Mouse (Mus musculus): Measurements from ENCODE around the gene Map7d2. TPM values are rescaled to one million over a fixed set of nuclear protein-coding genes. Genes with fewer than 3 reads are reported as not detected.

Map7d2 gene
- polyA plus RNA-seq, 1 experiment from 2014 or later: not detected

DNA sequence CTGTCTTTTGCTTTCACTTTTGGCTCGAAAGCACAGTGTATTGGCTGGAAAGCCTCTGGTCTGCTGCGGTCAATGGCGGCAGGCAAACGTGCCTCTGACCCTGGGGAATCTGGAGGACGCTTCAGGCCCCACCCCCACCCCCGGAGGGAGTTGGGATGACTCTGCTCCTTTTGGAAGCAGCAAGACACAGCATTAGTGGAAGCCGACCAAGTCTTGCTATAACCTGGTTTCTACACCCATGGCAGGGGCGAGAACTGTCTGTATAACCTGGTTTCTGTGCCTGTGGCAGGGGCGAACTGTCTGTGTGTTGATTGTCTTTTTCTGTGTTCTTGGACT, 96.3 kb downstream of the Map7d2 start:
- H3K4me1 ChIP-seq (replicated peaks): no peaks in the 10 kb centered on the region
- H3K9me3 ChIP-seq (replicated peaks): no peaks in the 10 kb centered on the region
- H3K27ac ChIP-seq (replicated peaks): no peak overlapping the region
- H3K4me2 ChIP-seq: peak overlapping the region; percentile 36
- no peak overlapping the region for H3K9ac ChIP-seq
- ATAC-seq (ENCODE audit: insufficient read depth): no peak; the same call in 1 of the 2 replicates
- 52% methylated on average over 9 of the region's 9 CpGs for WGBS (ENCODE audit: insufficient replicate concordance)
- H3K27me3 ChIP-seq: no peaks in the 10 kb centered on the region
- peak overlapping the region; percentile 22 for H3K4me3 ChIP-seq (replicated peaks)
- H3K36me3 ChIP-seq (replicated peaks): no peaks in the 10 kb centered on the region

GRCm38 (mm10) chrX:159515599-159515998, 101.2 kb downstream of the Map7d2 start:
- Histone ChIP-seq H3K4me1 (replicated peaks) (no peaks in the 10 kb centered on the region), H3K4me2 (no peak overlapping the region), H3K4me3 (replicated peaks) (no peak overlapping the region), H3K27me3 (no peaks in the 10 kb centered on the region), H3K27ac (replicated peaks) (no peak overlapping the region), H3K9me3 (replicated peaks) (no peaks in the 10 kb centered on the region), H3K36me3 (replicated peaks) (no peaks in the 10 kb centered on the region), H3K9ac (no peak overlapping the region)
- 66% methylated on average over 6 of the region's 6 CpGs for WGBS (ENCODE audit: insufficient replicate concordance)
- no peak for ATAC-seq (ENCODE audit: insufficient read depth)

GRCm38 (mm10) chrX:159521780-159522179, 107.4 kb downstream of the Map7d2 start:
- 47% methylated on average over 3 of the region's 3 CpGs for WGBS (ENCODE audit: insufficient replicate concordance)
- no peak overlapping the region for H3K4me3 ChIP-seq (replicated peaks)
- no peak for ATAC-seq (ENCODE audit: insufficient read depth)

GRCm38 (mm10) chrX:159522651-159523050, 108.3 kb downstream of the Map7d2 start:
- H3K9ac ChIP-seq: no peak overlapping the region
- H3K4me1 ChIP-seq (replicated peaks): no peaks in the 10 kb centered on the region
- ATAC-seq (ENCODE audit: insufficient read depth): no peak
- no peak overlapping the region for H3K4me2 ChIP-seq
- no peak overlapping the region for H3K27ac ChIP-seq (replicated peaks)
- no peaks in the 10 kb centered on the region for H3K36me3 ChIP-seq (replicated peaks)
- 57% methylated on average over 4 of the region's 4 CpGs for WGBS (ENCODE audit: insufficient replicate concordance)
- H3K9me3 ChIP-seq (replicated peaks): no peaks in the 10 kb centered on the region
- no peak overlapping the region for H3K4me3 ChIP-seq (replicated peaks)
- no peaks in the 10 kb centered on the region for H3K27me3 ChIP-seq

More at GRCm38 (mm10) chrX:159521780-159522179, 107.4 kb downstream of the Map7d2 start:
- H3K9ac ChIP-seq: no peak overlapping the region
- H3K9me3 ChIP-seq (replicated peaks): no peaks in the 10 kb centered on the region
- H3K4me2 ChIP-seq: no peak overlapping the region
- H3K27me3 ChIP-seq: no peaks in the 10 kb centered on the region
- no peaks in the 10 kb centered on the region for H3K36me3 ChIP-seq (replicated peaks)
- no peaks in the 10 kb centered on the region for H3K4me1 ChIP-seq (replicated peaks)
- H3K27ac ChIP-seq (replicated peaks): no peak overlapping the region

GRCm38 (mm10) chrX:159526388-159526787, 112.0 kb downstream of the Map7d2 start, which contains the start of gene Bclaf3:
Bclaf3 (plus strand) TSS chrX:159526688.
- Histone ChIP-seq H3K27ac (replicated peaks) (no peak within 1 kb of the TSS), H3K9ac (no peak within 1 kb of the TSS), H3K4me2 (no peak within 1 kb of the TSS), H3K9me3 (replicated peaks) (no peaks in the 10 kb centered on the region), H3K36me3 (replicated peaks) (no peaks in the 10 kb centered on the region), H3K4me1 (replicated peaks) (no peaks in the 10 kb centered on the region), H3K4me3 (replicated peaks) (no peak within 1 kb of the TSS), H3K27me3 (no peaks in the 10 kb centered on the region)
- no peak for ATAC-seq (ENCODE audit: insufficient read depth)
- WGBS (ENCODE audit: insufficient replicate concordance): 75% methylated on average over 6 of the region's 6 CpGs

- Histone ChIP-seq H3K4me2 (peak overlapping the region; percentile 74), H3K4me1 (replicated peaks) (0 out of 2 replicates have a peak, but pooled peaks cover 8% of the 10 kb centered on the region), H3K9ac (peak overlapping the region; percentile 75), H3K27ac (replicated peaks) (peak overlapping the region; percentile 86), H3K9me3 (replicated peaks) (no peaks in the 10 kb centered on the region), H3K4me3 (replicated peaks) (peak overlapping the region; percentile 74), H3K36me3 (replicated peaks) (no peaks in the 10 kb centered on the region), H3K27me3 (no peaks in the 10 kb centered on the region)
- WGBS (ENCODE audit: insufficient replicate concordance): 11% methylated on average over 38 of the region's 38 CpGs
- ATAC-seq (ENCODE audit: insufficient read depth): peak; percentile 97
Observed at GRCm38 (mm10) chrX:159532427-159532810, 118.0 kb downstream of the Map7d2 start.

GRCm38 (mm10) chrX:159532811-159533462, 118.6 kb downstream of the Map7d2 start:
- 17% methylated on average over 48 of the region's 56 CpGs for WGBS (ENCODE audit: insufficient replicate concordance)
- H3K9ac ChIP-seq: peak overlapping the region; percentile 75

DNA sequence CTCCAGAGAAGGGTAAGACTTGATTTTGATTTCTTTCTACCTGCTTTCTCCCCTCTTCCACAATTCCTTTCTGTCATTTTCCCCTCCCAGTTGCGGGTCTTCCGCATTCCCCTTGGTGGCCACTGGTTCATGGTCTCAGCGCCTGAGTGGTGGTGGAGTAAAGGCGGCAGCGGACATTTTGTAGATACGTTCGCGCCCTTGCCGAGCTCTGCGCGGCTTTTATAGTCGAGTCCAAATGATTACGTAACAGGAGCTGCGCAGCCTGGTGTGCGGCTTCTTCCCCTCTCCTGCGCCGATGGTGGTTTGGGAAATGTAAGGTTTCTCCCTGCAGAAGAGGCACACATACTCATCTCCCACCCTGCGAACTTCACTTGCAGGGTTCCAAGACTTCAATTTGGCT, 127.6 kb downstream of the Map7d2 start:
- H3K27me3 ChIP-seq: no peaks in the 10 kb centered on the region
- H3K4me2 ChIP-seq: no peak overlapping the region
- ATAC-seq (ENCODE audit: insufficient read depth): no peak
- WGBS (ENCODE audit: insufficient replicate concordance): 77% methylated on average over 18 of the region's 18 CpGs
- H3K4me3 ChIP-seq (replicated peaks): no peak overlapping the region
- H3K27ac ChIP-seq (replicated peaks): no peak overlapping the region
- H3K9ac ChIP-seq: no peak overlapping the region
- no peaks in the 10 kb centered on the region for H3K9me3 ChIP-seq (replicated peaks)
- H3K4me1 ChIP-seq (replicated peaks): no peaks in the 10 kb centered on the region; the same call in 1 of the 2 replicates
- peaks cover 6% of the 10 kb centered on the region; the same call in 1 of the 2 replicates for H3K36me3 ChIP-seq (replicated peaks)

More at GRCm38 (mm10) chrX:159532811-159533462, 118.6 kb downstream of the Map7d2 start:
- H3K4me3 ChIP-seq (replicated peaks): peak overlapping the region; percentile 74
- H3K4me1 ChIP-seq (replicated peaks): 0 out of 2 replicates have a peak, but pooled peaks cover 8% of the 10 kb centered on the region
- H3K9me3 ChIP-seq (replicated peaks): no peaks in the 10 kb centered on the region
- peak; percentile 69 for ATAC-seq (ENCODE audit: insufficient read depth)
- H3K27ac ChIP-seq (replicated peaks): peak overlapping the region; percentile 86
- H3K27me3 ChIP-seq: no peaks in the 10 kb centered on the region
- no peaks in the 10 kb centered on the region for H3K36me3 ChIP-seq (replicated peaks)
- peak overlapping the region; percentile 74 for H3K4me2 ChIP-seq

- Histone ChIP-seq H3K4me2 (no peak overlapping the region), H3K4me1 (replicated peaks) (peaks cover 6% of the 10 kb centered on the region; the same call in 1 of the 2 replicates), H3K9ac (no peak overlapping the region), H3K27ac (replicated peaks) (no peak overlapping the region), H3K27me3 (no peaks in the 10 kb centered on the region), H3K9me3 (replicated peaks) (no peaks in the 10 kb centered on the region), H3K36me3 (replicated peaks) (peaks cover 6% of the 10 kb centered on the region), H3K4me3 (replicated peaks) (no peak overlapping the region)
- 30% methylated on average over 5 of the region's 5 CpGs for WGBS (ENCODE audit: insufficient replicate concordance)
- no peak for ATAC-seq (ENCODE audit: insufficient read depth)
Observed at GRCm38 (mm10) chrX:159547093-159547492, 132.7 kb downstream of the Map7d2 start.

Other genes starting within 250 kb of the Map7d2 start
- gene Rps6ka3, start 204.3 kb upstream of the Map7d2 start, polyA plus RNA-seq (2015; fragmentation: Nextera tagmentation; extraction: Ambion mirVana): 1.3 and 1.4 TPM in 2 replicates
- 55.9 and 69.0 TPM in 2 replicates for gene Eif1ax, start 42.4 kb upstream of the Map7d2 start, polyA plus RNA-seq (2015; fragmentation: Nextera tagmentation; extraction: Ambion mirVana)
- 7.0 and 7.2 TPM in 2 replicates for gene Bclaf3, start 112.1 kb downstream of the Map7d2 start, polyA plus RNA-seq (2015; fragmentation: Nextera tagmentation; extraction: Ambion mirVana)
- gene Sh3kbp1, start 212.7 kb downstream of the Map7d2 start, polyA plus RNA-seq (2015; fragmentation: Nextera tagmentation; extraction: Ambion mirVana): 12.6 and 13.4 TPM in 2 replicates